Mouse (Mus musculus) cerebellum, adult 2 months (tissue): ENCODE results near the gene Rps6ka5.

Experiments
- CTCF ChIP-seq: fragments of 200-500 bp; IDR thresholded peaks from 2 replicates; pipeline ENCODE4 v1.5.1; 2011; ENCODE audit warnings: low read depth, mild to moderate bottlenecking, control low read depth, low read length, moderate library complexity, borderline replicate concordance; ENCODE audit not compliant: insufficient read depth
- POLR2A ChIP-seq: fragments of 200-500 bp; IDR thresholded peaks from 2 replicates; pipeline ENCODE4 v1.6.1; 2011; ENCODE audit warnings: low read length, control low read depth, borderline replicate concordance; ENCODE audit not compliant: insufficient read depth

DNA sequence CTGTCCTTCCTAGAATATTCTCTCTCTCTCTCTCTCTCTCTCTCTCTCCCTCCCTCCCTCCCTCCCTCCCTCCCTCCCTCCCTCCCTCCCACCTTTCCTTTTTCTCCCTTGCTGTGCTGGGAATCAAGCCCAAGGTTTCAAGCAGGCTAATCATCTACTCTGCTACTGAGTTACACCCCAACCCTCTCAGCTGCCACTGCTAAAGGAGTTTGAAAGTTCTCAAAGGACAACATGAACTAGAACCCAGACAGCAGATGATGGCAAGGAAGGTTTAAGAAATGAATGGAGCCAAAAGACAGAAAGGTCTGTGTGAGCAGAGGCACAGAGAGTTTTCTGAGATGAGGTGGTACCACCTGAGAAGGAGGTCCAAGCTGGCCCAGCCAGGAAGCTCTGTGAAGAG lies 48.5 kb upstream of the Rps6ka5 start:
- no peak for TF ChIP-seq POLR2A
- no peak for TF ChIP-seq CTCF
